Mouse (Mus musculus) midbrain, embryonic 15.5 days (tissue): ENCODE results near the gene Phc3. TPM values are rescaled to one million over a fixed set of nuclear protein-coding genes. Genes with fewer than 3 reads are reported as not detected.

Source experiments
- ATAC-seq: fragments of 200-750 bp; cut with Nextera tagmentation; replicated peaks from 2 replicates; pipeline ENCODE4 v1.8.0; 2017; ENCODE audit warnings: moderate TSS enrichment
- H3K27ac ChIP-seq: fragments of 300-500 bp; sonication (generic); 2 replicates; pipeline ENCODE4 v1.5.1; 2015; ENCODE audit warnings: mild to moderate bottlenecking, inconsistent platforms
- H3K27me3 ChIP-seq: fragments of 300-500 bp; sonication (generic); replicated peaks from 2 replicates; pipeline ENCODE4 v1.6.1; 2015; ENCODE audit warnings: inconsistent platforms
- H3K36me3 ChIP-seq: fragments of 300-500 bp; sonication (generic); replicated peaks from 2 replicates; pipeline ENCODE4 v1.6.1; 2015; ENCODE audit warnings: inconsistent platforms
- H3K4me1 ChIP-seq: fragments of 300-500 bp; sonication (generic); 2 replicates; pipeline ENCODE4 v1.6.1; 2015; ENCODE audit warnings: inconsistent platforms
- H3K4me2 ChIP-seq: fragments of 300-500 bp; sonication (generic); 2 replicates; pipeline ENCODE4 v1.6.1; 2015; ENCODE audit warnings: inconsistent platforms, mild to moderate bottlenecking, moderate library complexity
- H3K4me3 ChIP-seq: fragments of 300-500 bp; sonication (generic); 2 replicates; pipeline ENCODE4 v1.5.1; 2015; ENCODE audit warnings: mild to moderate bottlenecking, inconsistent platforms
- H3K9ac ChIP-seq: fragments of 300-500 bp; sonication (generic); 2 replicates; pipeline ENCODE4 v1.6.1; 2015; ENCODE audit warnings: mild to moderate bottlenecking, inconsistent platforms
- H3K9me3 ChIP-seq: fragments of 300-500 bp; sonication (generic); 2 replicates; pipeline ENCODE4 v1.6.1; 2016; ENCODE audit warnings: inconsistent platforms
- WGBS: fragments of 180-500 bp; shearing (Covaris S2); methylation state at CpG from one replicate; pipeline ENCODE4 v1.1.7; 2015; ENCODE audit warnings: mixed read lengths; 5-methylcytosine and 5-hydroxymethylcytosine counted together
- polyA plus RNA-seq: library from polyadenylated mRNA; unstranded; fragments of >200 nt; fragmentation: Nextera tagmentation; extraction: Ambion mirVana; gene quantifications from 2 replicates; pipeline ENCODE4 v1.2.1, GENCODE M21; 2015

Gene Phc3
- 8.6 TPM in 2 replicates for polyA plus RNA-seq

DNA sequence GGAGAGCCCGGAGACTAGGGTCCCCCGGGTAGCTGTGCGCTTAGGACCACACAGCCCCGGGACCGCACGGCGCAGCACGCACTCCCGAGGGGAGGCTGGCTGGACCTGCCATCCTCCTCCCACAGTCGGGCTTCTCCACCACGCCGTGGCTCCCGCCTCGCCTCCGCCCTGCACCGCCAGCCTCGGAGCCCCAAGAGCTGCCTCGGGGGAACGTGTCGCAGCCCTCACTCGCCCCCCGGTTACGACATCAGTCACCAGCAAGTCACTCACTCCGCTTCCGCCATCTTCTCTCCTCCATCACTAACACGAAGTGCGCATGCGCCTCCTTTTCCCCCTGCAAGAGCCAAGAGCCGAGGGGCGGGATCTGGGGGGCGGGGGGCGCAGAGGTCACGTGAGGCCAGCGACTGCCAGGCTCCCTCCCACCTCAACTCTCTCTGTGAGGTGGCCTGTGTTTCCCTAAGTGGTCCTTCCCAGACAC, at the start of gene Phc3:
Phc3 (minus strand) TSS at position 312 of the 478 bp plus-strand sequence.
- peak within 1 kb of the TSS; percentile 51 for H3K4me2 ChIP-seq
- peak; percentile 96 for ATAC-seq
- H3K4me1 ChIP-seq, result peaks cover 16% of the 10 kb centered on the region
- H3K9ac ChIP-seq, result peak within 1 kb of the TSS; percentile 83
- peaks cover 12% of the 10 kb centered on the region for H3K36me3 ChIP-seq
- H3K9me3 ChIP-seq, result no peaks in the 10 kb centered on the region
- WGBS, result under 1% methylated on average over 34 of the region's 34 CpGs
- H3K27me3 ChIP-seq, result no peaks in the 10 kb centered on the region
- peak within 1 kb of the TSS; percentile 81 for H3K4me3 ChIP-seq
- peak within 1 kb of the TSS; percentile 90 for H3K27ac ChIP-seq

DNA sequence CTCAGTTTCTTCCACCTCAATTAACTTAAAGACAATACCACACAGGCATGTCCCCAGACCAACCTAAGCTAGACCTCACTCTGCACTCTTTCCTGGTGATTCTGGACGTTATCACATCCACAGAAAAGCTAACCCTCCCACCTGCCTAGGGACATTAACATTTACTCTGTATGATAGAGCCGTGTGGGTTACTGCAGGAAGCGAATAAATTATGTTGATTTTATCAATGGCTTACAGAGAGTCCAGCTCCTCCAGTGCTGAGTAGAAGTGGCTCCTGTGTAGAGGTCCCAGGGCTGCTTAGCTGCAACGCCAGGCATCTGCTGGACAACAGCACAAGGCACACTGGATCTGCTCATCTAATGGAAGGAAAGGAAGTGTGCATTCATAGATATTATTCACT, 48.4 kb upstream of the Phc3 start:
- Histone ChIP-seq H3K27ac (no peak overlapping the region), H3K4me2 (no peak overlapping the region), H3K4me3 (no peak overlapping the region), H3K9me3 (no peaks in the 10 kb centered on the region), H3K4me1 (peaks cover 10% of the 10 kb centered on the region; the same call in 1 of the 2 replicates), H3K9ac (no peak overlapping the region), H3K36me3 (no peaks in the 10 kb centered on the region), H3K27me3 (no peaks in the 10 kb centered on the region)
- WGBS, result 31% methylated on average over 4 of the region's 4 CpGs
- ATAC-seq, result peak; percentile 61; the same call in 1 of the 2 replicates

DNA sequence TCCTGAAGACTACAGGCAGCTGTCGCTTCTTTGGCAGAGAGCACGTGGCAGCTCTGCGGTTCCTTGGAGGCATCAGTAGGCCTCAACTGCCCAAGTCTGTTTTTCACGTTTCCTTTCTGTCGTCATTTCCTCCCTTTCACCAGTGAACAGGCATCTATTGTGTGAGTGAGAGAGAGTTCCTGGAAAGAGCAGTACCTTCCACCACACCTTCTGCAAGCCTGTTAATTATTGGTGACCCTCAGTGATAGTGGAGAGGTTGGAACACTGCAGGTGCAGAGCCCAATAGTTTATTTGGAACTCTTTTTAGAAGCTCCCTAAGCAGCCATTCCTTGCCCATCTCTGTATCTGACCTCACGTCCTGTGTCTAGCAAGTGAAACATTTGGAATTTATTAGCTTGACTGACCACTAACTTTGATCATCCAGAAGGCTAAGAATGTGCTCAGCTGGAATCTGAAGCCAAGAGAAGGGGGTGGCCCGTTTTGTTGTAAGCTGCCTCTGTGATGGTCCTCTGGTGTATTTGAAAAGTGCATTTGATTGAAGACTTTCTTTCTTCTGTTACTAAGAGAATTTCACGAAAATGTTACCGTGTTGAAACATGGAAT, 47.5 kb upstream of the Phc3 start:
- Histone ChIP-seq H3K27ac (no peak overlapping the region), H3K9me3 (no peaks in the 10 kb centered on the region), H3K4me1 (peaks cover 10% of the 10 kb centered on the region; the same call in 1 of the 2 replicates), H3K4me2 (no peak overlapping the region), H3K36me3 (no peaks in the 10 kb centered on the region), H3K4me3 (no peak overlapping the region), H3K27me3 (no peaks in the 10 kb centered on the region), H3K9ac (no peak overlapping the region)
- 41% methylated on average over 9 of the region's 9 CpGs for WGBS
- no peak for ATAC-seq

DNA sequence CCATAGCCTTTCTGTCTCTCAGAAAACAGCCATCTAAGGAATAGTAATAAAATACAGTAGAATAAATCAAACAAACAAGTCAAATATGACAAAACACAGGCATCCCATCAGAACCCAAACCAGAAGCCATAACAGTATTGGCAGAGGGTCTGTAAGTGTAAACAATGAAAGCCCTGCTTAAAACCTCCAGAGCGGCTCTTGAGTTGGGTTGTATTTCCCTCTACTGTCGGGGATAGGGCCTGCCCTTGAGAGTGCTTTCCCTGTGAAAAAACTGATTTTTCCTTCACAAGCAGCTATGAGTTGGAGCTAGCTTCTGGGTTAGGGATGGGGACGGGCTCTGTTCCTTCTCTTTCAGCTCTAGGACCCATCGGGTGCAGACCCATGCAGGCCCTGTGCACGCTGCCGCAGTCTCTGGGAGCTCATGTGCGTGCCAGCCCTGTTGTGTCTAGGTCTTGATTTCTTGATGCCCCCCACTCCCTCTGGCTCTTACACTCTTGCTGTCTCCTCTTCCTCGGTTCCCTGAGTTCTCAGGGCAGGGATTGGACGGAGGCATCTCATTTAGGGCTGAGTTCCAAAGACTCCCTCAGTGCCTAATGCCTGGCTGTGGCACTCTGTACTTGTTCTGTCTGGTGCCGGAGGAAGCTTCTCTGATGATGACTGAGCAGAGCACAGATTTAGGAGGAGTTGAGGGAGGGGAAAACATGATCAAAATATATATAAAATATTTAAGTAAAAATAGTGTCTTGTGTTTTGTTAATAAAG, 46.6 kb upstream of the Phc3 start:
- Histone ChIP-seq H3K4me3 (no peak overlapping the region), H3K9me3 (no peaks in the 10 kb centered on the region), H3K27ac (no peak overlapping the region), H3K36me3 (no peaks in the 10 kb centered on the region), H3K27me3 (no peaks in the 10 kb centered on the region), H3K9ac (no peak overlapping the region), H3K4me1 (peaks cover 10% of the 10 kb centered on the region; the same call in 1 of the 2 replicates), H3K4me2 (no peak overlapping the region)
- ATAC-seq, result no peak
- 74% methylated on average over 10 of the region's 10 CpGs for WGBS

DNA sequence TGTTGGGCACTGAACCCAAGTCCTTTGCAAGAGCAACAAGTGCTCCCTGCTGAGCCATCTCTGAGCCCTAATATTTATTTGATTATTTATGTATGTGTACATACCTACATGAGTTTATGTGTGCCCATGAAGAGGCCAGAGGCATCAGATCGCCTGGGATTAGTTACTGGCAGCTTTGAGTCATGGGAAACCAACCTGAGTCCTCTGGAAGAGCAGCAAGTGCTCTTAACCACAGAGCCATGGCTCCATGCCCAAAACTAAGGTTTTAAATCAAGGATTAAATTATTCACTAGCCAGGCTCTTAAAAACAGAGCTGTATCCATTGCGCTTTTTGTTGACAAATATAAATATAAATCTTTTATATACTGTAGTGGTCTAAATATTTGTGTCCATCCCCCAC, 45.2 kb upstream of the Phc3 start:
- ATAC-seq, result no peak
- no peak overlapping the region for H3K27ac ChIP-seq
- no peak overlapping the region for H3K4me3 ChIP-seq
- H3K27me3 ChIP-seq, result no peaks in the 10 kb centered on the region
- no peak overlapping the region for H3K4me2 ChIP-seq
- no peaks in the 10 kb centered on the region for H3K36me3 ChIP-seq
- H3K4me1 ChIP-seq, result peaks cover 10% of the 10 kb centered on the region; the same call in 1 of the 2 replicates
- WGBS, result 91% methylated on average over 2 of the region's 2 CpGs
- no peaks in the 10 kb centered on the region for H3K9me3 ChIP-seq
- no peak overlapping the region for H3K9ac ChIP-seq

DNA sequence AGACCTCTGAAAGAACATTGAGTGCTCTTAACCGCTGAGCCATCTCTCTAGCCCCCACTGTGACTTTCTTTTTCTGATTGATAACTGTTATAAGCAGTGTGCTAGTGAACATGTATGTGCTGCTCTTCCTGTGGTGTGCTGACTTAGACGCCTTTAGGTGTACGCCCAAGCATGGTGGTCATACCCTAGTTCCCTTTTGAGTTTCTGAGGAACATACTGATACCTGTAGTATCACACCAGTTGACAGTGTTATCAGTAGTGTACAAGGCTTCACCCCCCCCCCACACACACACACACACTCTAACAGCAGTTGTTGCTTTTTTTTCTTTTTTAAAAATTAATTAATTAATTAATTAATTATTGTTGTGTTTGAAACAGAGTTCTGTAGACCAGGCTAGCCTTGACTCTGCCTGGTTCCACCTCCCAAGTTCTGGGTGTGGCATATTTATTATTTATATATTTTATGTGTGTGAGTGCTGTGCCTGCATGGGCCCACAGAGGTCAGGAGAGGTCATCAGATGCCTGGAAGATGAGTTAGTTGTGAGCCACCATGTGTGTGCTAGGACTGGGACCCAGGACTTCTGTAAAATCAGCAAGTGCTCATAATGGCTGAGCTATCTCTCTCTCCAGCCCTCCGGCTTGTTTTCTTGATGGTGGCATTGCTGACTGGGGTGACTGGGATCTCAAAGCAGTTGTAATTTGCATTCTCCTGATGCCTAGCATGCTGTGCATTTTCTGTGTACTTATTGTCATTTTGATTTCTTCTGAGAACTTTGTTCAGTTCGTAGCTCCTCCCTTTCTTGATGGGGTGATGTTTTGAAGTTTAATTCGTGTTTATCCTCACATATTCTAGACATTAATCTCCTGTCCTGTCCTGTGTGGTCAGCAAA, 35.4 kb upstream of the Phc3 start:
- 0 out of 2 replicates have a peak, but pooled peaks have one; percentile 52 for ATAC-seq
- no peaks in the 10 kb centered on the region for H3K36me3 ChIP-seq

DNA sequence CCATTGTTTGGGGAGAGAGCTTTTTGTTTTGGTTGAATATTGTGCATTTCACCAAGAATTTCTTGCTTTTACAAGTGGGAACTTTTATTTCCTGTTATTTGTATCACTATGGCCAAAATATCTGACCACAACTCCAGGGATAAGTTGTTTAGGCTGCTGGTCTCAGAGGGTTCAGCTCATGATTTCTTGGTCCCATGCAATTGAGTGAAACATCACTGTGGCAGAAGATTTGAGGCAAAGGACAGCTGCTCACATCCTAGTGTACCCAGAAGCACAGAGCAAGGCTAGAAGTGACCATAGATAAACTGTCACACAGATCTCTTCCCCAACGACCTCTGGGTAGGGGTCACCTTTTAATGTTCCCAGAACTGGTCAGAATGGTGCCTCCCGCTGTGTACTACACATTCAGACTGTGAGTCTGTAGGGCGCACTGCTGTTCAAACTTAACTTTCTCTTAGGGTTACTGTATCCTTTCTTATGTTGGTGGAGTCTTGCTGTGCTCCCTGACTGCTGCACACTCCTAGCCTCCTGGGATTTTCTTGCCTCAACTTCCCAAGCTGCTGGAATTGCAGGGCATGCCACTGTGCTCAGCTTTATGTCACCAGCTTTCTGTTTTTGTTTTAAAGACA, 31.9 kb upstream of the Phc3 start:
- H3K27me3 ChIP-seq, result no peaks in the 10 kb centered on the region
- ATAC-seq, result no peak
- H3K27ac ChIP-seq, result no peak overlapping the region
- H3K36me3 ChIP-seq, result no peaks in the 10 kb centered on the region
- H3K9me3 ChIP-seq, result no peaks in the 10 kb centered on the region
- 50% methylated on average over 3 of the region's 3 CpGs for WGBS
- no peak overlapping the region for H3K9ac ChIP-seq
- no peak overlapping the region for H3K4me2 ChIP-seq
- no peak overlapping the region for H3K4me3 ChIP-seq
- H3K4me1 ChIP-seq, result peaks cover 18% of the 10 kb centered on the region

More for the DNA sequence above, 35.4 kb upstream of the Phc3 start:
- 0 out of 2 replicates have a peak, but pooled peaks cover 4% of the 10 kb centered on the region for H3K4me1 ChIP-seq
- WGBS, result 70% methylated on average over 6 of the region's 6 CpGs
- no peak overlapping the region for H3K4me3 ChIP-seq
- H3K27me3 ChIP-seq, result no peaks in the 10 kb centered on the region
- no peak overlapping the region for H3K27ac ChIP-seq
- no peaks in the 10 kb centered on the region for H3K9me3 ChIP-seq
- no peak overlapping the region for H3K4me2 ChIP-seq
- H3K9ac ChIP-seq, result no peak overlapping the region

DNA sequence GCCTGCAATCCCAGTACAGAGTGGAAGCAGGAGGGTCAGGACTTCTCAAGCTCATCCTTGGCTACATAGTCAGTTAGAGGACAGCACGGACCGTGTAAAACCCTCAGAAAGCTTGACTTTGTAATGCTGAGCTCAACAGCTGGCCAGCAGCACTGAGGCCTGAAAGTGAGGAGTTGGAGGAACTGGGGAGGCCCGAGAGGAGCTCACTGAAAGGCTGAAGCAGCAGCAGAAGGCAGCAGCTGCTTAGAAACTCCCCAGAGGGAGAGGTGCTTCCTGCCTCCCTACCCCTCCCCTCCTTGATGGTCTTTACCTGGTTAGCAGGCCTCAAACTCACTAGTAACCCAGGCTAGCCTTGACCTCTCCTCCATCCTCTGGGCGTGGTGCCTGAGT, 30.8 kb upstream of the Phc3 start:
- Histone ChIP-seq H3K9me3 (no peaks in the 10 kb centered on the region), H3K27ac (no peak overlapping the region), H3K9ac (no peak overlapping the region), H3K4me1 (peaks cover 18% of the 10 kb centered on the region), H3K36me3 (no peaks in the 10 kb centered on the region), H3K4me3 (no peak overlapping the region), H3K4me2 (no peak overlapping the region), H3K27me3 (no peaks in the 10 kb centered on the region)
- 34% methylated on average over 4 of the region's 4 CpGs for WGBS
- ATAC-seq, result no peak

DNA sequence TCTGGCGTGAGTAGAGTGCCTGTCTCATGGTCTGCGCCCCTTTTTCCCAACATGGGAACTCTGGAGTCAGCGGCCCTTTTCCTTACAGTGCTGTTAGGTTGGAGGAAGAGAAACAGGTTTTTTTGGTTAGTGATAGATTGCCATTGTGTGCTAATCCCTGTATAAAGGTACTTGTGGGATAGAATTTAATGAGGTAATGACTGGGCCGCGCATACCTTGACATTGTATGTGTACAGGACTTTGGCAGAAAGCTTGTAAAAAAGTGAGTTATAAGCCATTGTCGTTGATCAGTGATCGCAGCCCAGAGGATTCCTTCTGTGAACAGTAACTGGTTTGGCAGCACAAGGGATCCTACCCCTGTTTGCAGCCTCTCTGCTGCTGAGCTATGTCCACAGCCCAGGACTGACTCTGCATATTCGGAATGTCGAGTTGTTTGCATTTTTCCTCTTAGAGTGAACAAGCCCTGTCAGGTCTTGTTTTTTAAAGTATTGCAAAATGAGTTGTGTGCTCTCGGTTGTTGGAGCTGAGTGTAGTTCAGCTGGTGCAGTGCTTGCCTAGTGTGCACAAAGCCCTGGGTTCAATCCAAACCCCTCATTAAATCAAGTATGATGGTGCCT, 30.3 kb upstream of the Phc3 start:
- Histone ChIP-seq H3K27ac (no peak overlapping the region), H3K4me3 (no peak overlapping the region), H3K9me3 (no peaks in the 10 kb centered on the region), H3K4me2 (no peak overlapping the region), H3K36me3 (no peaks in the 10 kb centered on the region), H3K9ac (no peak overlapping the region), H3K27me3 (no peaks in the 10 kb centered on the region), H3K4me1 (peaks cover 23% of the 10 kb centered on the region)
- WGBS, result 69% methylated on average over 10 of the region's 10 CpGs
- ATAC-seq, result no peak

DNA sequence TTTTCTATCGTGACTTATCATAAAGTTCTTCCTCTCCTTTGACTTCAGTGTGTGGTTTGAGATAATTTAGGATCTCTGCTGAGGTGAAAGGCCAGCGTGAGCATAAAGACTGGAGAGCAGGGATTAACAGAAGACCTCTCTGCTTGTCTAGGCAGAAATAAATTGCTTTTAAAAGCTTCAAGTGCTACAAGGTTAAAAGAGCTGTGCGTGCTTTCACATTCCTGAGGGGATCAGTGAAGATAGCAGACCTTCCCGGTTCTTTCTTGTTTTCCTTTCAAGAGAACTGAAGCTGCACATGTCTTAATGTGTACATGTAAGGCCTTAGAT, 27.4 kb upstream of the Phc3 start:
- no peak for ATAC-seq
- peak overlapping the region; percentile 64 for H3K4me2 ChIP-seq
- peak overlapping the region; percentile 72 for H3K9ac ChIP-seq
- no peaks in the 10 kb centered on the region for H3K9me3 ChIP-seq
- H3K4me1 ChIP-seq, result peaks cover 23% of the 10 kb centered on the region
- H3K27ac ChIP-seq, result no peak overlapping the region
- 2% methylated on average over 4 of the region's 4 CpGs for WGBS
- no peaks in the 10 kb centered on the region for H3K27me3 ChIP-seq
- H3K36me3 ChIP-seq, result no peaks in the 10 kb centered on the region
- H3K4me3 ChIP-seq, result peak overlapping the region; percentile 97

DNA sequence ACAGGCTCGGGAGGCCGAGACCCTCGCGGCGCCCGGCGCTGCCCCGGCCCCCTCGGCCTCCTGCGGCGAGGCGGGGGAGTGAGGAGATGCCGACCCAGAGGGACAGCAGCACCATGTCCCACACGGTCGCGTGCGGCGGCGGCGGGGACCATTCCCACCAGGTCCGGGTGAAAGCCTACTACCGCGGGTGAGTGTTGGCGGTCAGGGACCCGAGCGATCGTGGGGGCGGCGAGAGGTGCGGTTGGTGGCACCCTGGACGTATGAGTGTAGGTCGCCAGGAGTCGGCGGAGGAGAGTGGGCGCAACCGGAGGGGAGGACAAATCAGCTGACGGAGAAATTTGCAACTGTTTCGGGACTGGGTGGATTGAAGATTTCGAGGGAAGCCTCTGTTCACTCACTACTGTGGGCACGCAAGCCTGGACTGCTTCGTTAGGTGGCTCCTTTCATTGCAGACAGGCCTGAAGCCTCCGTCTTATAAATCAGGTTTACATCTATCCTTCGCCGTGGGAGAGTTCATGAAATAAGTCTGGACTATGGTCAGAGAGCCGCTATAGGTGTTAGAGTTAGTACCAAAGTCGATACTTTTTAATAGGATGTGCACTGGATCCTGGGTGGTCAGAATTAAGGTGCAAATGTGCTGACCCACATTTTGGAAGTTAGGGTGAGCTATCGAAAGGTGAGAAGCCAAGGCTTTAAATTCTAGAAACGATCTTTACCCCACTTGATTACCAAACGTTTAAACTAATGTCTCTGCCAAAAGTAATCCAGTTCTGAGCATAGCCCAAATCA, 26.9 kb upstream of the Phc3 start:
- Histone ChIP-seq H3K4me3 (peak overlapping the region; percentile 97), H3K27me3 (no peaks in the 10 kb centered on the region), H3K9me3 (no peaks in the 10 kb centered on the region), H3K4me1 (peaks cover 23% of the 10 kb centered on the region), H3K27ac (peak overlapping the region; percentile 82), H3K4me2 (peak overlapping the region; percentile 64), H3K9ac (peak overlapping the region; percentile 72), H3K36me3 (no peaks in the 10 kb centered on the region)
- ATAC-seq, result peak; percentile 84
- under 1% methylated on average over 49 of the region's 49 CpGs for WGBS
